Mouse (Mus musculus) megakaryocyte progenitor cell, adult 5-6 weeks (primary cell): ENCODE measurements at regions not wholly inside any gene's neighbourhood (a gene's known extent, or its start where the extent isn't known, plus 50 kb on each side); places are given as distances from the start of the nearest gene placed in this dataset.

ENCODE experiments used
- ATAC-seq: replicated peaks from 2 replicates; pipeline ENCODE4 v1.8.0; 2016; ENCODE audit warnings: mild to moderate bottlenecking, moderate TSS enrichment, inconsistent platforms; ENCODE audit not compliant: poor library complexity

GRCm38 (mm10) chr4:32176449-32177135 is 62.0 kb upstream of the Bach2 start:
- ATAC-seq, result no peak

GRCm38 (mm10) chr4:32177933-32178639 is 60.5 kb upstream of the Bach2 start:
- ATAC-seq, result peak; percentile 86

GRCm38 (mm10) chr4:32179707-32180241 is 58.8 kb upstream of the Bach2 start:
- peak; percentile 35 for ATAC-seq

GRCm38 (mm10) chr4:32183791-32184190 is 54.8 kb upstream of the Bach2 start:
- no peak for ATAC-seq

- peak; percentile 9; the same call in 1 of the 2 replicates for ATAC-seq
These were observed 52.6 kb upstream of the Bach2 start for GRCm38 (mm10) chr4:32185986-32186385.

GRCm38 (mm10) chr4:32187154-32187553 is 51.5 kb upstream of the Bach2 start:
- 0 out of 2 replicates have a peak, but pooled peaks have one; percentile 16 for ATAC-seq

- ATAC-seq, result no peak
These were observed 50.5 kb upstream of the Bach2 start for GRCm38 (mm10) chr4:32188076-32188475.

GRCm38 (mm10) chr4:32188752-32189415 is 49.7 kb upstream of the Bach2 start:
- no peak for ATAC-seq
